Comparison of ENCODE assay signal across 20 mouse cellular contexts in genomic region chr12:112799237-112799970, GRCm38 (mm10). TPM values are rescaled to one million over a fixed set of nuclear protein-coding genes. Genes with fewer than 3 reads are reported as not detected.
"Had no signal": no experiment of that assay in that cellular context is flagged by ENCODE, and none has a peak within 500 bp of the region (broad histone marks: within the 10 kb centered on the region; RNA-seq: fewer than 3 reads in every experiment).

No protein-coding gene starts in this region.

- H3K9me3 ChIP-seq: midbrain, embryonic 12.5 days; neural tube, embryonic 13.5 days; stomach, embryonic 15.5 days had no signal

- DNase-seq: kidney, adult 2 months; layer of hippocampus, adult 9-11 months; liver, postnatal 0 days; lung, embryonic 14.5 days; retina, postnatal 1 day; right cerebral cortex, postnatal 4 days; thymus, adult 2 months; thymus, postnatal 14 days; thymus, postnatal 4 days had no signal

- H3K4me3 ChIP-seq: layer of hippocampus, adult 2 months; midbrain, embryonic 12.5 days; neural tube, embryonic 13.5 days; stomach, embryonic 15.5 days had no signal

- ATAC-seq: lung, postnatal 0 days had no signal

- H3K27ac ChIP-seq: kidney, postnatal 0 days; layer of hippocampus, adult 2 months; liver, embryonic 14.5 days; macrophage; midbrain, embryonic 12.5 days; neural tube, embryonic 13.5 days had no signal

- H3K36me3 ChIP-seq: midbrain, embryonic 12.5 days; neural tube, embryonic 13.5 days; stomach, embryonic 15.5 days had no signal

- H3K4me2 ChIP-seq: liver, embryonic 11.5 days; lung, embryonic 14.5 days; midbrain, embryonic 12.5 days; neural tube, embryonic 13.5 days; stomach, embryonic 15.5 days had no signal

- H3K9ac ChIP-seq: liver, embryonic 14.5 days; liver, postnatal 0 days; lung, embryonic 14.5 days; midbrain, embryonic 12.5 days; neural tube, embryonic 13.5 days; stomach, embryonic 15.5 days had no signal

RNA-seq across cellular contexts. Expression of gene Ahnak2, which starts 3.1 kb away (rescaled TPM):
- total RNA-seq: neutrophil, adult 5-6 weeks had no signal

RNA-seq across cellular contexts. Expression of gene Clba1, which starts 9.3 kb away (rescaled TPM):
- total RNA-seq: monocyte, adult 5-6 weeks had no signal
